Mouse (Mus musculus): ENCODE results near the gene Sema6c. TPM values are rescaled to one million over a fixed set of nuclear protein-coding genes. Genes with fewer than 3 reads are reported as not detected.
"Not testable (repeated sequence)": the region's sequence is repeated elsewhere in the genome, so short reads cannot be mapped to it uniquely, and the experiment has no call there.

Gene Sema6c
- 10 to 100 TPM in 1 of 2 experiments, 1 to 10 TPM in 1; 5.8 to 11.8 TPM for total RNA-seq (2021)
- long read RNA-seq, experiment 1, partial matches to known transcripts = 2 of 9 reads
- long read RNA-seq, experiment 1, other reads (novel, unspliced or antisense) = 6 of 9 reads
- long read RNA-seq, experiment 2, full-length matches to known transcripts = 2 of 12 reads
- long read RNA-seq, experiment 2, partial matches to known transcripts = 6 of 12 reads
- long read RNA-seq, experiment 2, other reads (novel, unspliced or antisense) = 4 of 12 reads

DNA sequence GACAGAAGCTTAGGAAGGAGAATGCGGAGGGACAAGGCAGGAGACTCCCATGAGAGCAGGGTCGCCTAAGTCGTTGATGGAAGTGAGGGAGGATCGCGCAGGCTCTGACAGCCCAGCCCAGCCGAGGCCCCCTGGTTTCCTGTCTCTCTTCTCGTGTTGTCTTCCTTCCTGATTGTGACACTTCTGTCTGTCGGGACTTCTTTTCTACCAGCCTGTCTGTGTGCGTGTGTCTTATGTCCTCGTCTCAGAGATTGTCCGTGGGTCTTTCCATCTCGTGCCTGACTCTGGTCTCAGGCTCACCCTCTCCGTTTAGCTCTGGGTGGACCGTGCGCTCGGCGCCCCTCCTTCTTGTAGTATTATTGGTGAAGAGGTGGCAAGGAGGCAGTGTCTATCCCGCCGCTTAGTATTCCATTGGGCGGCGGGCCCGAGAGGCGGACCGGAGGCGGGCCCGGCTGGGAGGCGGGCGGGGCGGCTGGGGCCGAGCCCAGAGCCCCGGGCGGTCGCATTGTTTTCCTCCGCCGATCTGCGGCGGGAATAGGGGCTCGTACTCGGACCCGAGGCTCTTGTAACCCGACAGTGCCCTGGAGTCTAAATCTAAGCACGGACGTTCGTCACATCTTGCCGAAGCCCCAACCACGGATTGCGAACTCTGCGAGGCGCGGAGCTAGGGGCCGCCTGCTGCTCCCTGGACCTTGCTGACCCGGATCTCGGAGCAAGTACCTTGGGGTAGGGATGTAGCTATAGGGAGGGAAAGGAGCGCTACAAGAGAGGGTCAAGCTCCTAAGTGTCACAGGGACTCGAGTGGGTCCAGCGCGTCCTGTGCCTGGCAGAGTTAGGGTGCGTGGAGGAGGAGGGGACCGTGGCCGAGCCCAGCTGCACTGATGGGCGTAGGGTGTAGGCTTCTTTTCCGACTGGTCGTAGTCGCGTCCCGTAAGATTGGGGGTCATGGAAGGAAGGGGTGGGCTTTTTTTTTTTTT lies at the start of gene Sema6c:
Gene Sema6c (plus strand): TSS at position 471 of the 977 bp plus-strand sequence.
- intact Hi-C loops (cut with DNase I) = no loop called here

GRCm38 (mm10) chr3:95110911-95111726 lies 49.1 kb upstream of the Sema6c start, which contains the start of gene Vps72:
Vps72 (plus strand) TSS chr3:95111022.
- intact Hi-C loops (cut with DNase I) = no loop called here
- peak; percentile 85 to 89 for DNase-seq

More for the DNA sequence above, at the start of gene Sema6c:
- peak; percentile 92 for DNase-seq

DNA sequence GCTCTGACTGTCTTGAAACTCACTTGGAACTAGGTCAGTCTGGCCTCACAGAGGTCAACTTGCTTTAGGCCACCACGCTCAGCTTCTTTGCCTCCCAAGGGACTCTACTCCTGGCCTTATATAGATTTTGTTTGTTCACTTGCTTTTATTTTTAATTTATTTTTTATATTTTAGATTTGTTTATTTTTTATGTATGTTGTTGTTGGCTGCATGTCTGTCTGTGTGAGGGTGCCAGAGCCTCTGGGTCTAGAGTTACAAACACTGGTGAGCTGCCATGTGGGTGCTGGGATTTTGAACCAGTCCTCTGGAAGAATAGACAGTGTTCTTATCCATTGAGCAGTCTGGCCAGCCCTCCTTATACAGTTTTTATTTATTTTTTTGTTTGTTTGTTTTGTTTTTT lies 47.5 kb upstream of the Sema6c start:
- DNase-seq = no peak
- intact Hi-C loops (cut with DNase I) = no loop called here

- no peak for DNase-seq
- intact Hi-C loops (cut with DNase I) = no loop called here
These were observed 42.5 kb upstream of the Sema6c start for GRCm38 (mm10) chr3:95117751-95118150.

DNA sequence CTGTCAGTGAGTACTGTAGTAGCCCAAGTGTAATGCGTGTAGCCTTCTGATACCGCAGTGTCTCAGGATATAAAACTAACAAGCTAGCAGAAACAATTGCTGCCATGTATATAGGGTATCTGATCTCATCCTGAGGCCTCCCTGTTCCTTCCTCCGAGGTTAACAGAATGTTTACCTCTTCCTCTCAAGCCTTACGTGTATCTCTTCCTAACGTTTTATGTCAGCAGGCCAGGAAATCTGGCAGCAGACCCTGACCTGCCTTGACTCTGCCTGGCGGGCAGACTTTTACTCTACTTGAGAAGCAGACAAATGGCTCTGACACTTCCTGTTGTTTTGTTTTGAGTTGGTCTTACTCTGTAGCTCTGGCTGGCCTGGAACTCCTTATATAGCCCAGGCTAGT lies 38.7 kb upstream of the Sema6c start:
- intact Hi-C loops (cut with DNase I) = no loop called here

DNA sequence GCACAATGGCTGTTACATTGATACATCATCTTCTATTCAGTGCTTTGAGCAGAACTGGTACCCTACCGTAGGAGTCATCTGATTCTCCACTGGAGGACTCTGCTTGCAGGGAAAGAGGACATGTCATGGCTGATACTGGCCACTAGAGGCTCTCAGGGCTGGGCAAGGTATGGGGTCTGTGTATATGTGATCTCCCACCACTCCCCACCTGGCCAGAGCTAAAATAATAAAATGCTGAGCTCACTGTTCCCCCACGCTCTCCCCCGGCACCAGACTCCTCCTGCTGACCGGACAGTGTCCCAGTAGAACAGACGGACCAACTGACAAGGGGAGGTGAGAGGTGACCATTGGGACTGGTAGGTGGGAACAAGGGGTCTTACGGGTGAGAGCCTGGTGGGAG lies 36.0 kb upstream of the Sema6c start, which contains the start of gene Tmod4:
Gene Tmod4 (plus strand): TSS at position 231 of the 400 bp plus-strand sequence.
- DNase-seq = no peak
- intact Hi-C loops (cut with DNase I) = no loop called here

More for the DNA sequence above, 38.7 kb upstream of the Sema6c start:
- no peak for DNase-seq

- DNase-seq = peak; percentile 57 to 75
- intact Hi-C loops (cut with DNase I) = no loop called here
These were observed 35.3 kb upstream of the Sema6c start for GRCm38 (mm10) chr3:95124972-95125371.

DNA sequence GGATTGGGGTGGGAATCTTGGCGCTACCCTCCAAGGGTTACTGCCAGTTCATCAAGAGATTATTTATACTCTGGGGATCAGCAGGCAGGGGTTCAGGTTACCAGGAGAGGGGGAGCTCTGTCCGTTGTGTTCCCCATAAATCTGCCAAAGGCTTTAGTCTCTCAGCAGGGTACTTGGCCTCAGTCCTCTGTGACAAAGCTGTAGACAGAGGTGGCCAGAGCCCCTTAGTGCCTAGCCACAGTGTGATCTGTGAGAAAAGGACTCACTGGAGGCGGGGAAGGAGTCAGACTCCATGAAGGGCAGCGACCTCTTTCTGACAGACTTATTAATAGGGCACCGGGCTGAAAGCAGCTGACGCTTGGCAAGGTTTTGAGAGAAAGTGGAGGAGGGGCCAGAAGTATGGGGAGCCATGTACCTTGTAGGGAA lies 31.0 kb upstream of the Sema6c start:
- intact Hi-C loops (cut with DNase I) = no loop called here
- DNase-seq = peak; percentile 37 to 68

DNA sequence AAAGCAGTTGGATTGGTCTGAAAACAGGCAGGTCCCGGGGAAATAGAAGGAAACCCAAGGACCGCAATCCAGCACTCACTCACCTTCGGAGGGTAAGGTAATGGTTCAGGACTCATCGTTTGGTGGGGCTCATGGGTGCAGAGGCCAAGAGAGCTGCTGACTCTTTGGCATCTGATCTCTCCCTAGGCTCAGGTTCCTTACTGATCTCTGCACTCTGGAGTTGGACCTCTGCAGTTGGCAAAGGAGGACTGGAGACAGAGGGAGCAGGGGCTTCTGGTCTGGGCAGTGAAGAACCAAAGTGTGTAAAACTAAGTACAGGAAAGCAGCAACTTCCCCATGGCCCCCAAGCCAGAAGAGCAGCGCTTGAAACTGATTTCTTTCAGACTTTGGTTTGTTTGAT lies 30.2 kb upstream of the Sema6c start:
- DNase-seq = no peak
- intact Hi-C loops (cut with DNase I) = no loop called here

GRCm38 (mm10) chr3:95132389-95132788 lies 27.9 kb upstream of the Sema6c start:
- DNase-seq; intact Hi-C loops (cut with DNase I): not testable (repeated sequence)

- intact Hi-C loops (cut with DNase I) = no loop called here
- no peak for DNase-seq
These were observed 27.1 kb upstream of the Sema6c start for GRCm38 (mm10) chr3:95133176-95133575.

DNA sequence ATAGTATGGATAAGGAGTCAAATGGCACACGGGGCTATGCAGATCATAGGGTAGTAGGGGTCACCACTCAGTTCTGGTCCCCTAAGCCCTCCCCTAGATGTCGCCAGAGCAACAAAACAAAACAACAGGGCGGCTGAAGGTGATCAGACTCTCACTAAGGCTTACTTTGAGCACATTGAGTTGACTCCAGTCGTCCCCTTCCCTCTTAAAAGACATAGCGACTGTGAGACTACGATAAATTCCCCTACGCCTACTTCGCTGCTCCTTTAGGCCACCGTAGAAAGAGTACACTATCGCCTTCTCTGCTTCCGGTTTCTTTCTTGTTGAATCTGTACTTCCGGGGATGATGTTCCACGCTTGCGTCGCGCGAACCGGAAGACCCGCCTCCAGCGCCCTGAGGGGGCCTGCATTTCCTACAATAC lies 26.6 kb upstream of the Sema6c start, which contains the start of the genes Scnm1 and Lysmd1:
Gene Scnm1 (minus strand): TSS at position 332 of the 422 bp plus-strand sequence.
Gene Lysmd1 (plus strand): TSS at position 409 of the 422 bp plus-strand sequence.
- intact Hi-C loops (cut with DNase I) = no loop called here

GRCm38 (mm10) chr3:95134133-95134532 lies 26.1 kb upstream of the Sema6c start:
- intact Hi-C loops (cut with DNase I); DNase-seq: not testable (repeated sequence)

More for the DNA sequence above, 26.6 kb upstream of the Sema6c start, which contains the start of the genes Scnm1 and Lysmd1:
- peak; percentile 89 for DNase-seq

- intact Hi-C loops (cut with DNase I) = no loop called here
- DNase-seq = peak; percentile 46 to 57
These were observed 25.2 kb upstream of the Sema6c start for GRCm38 (mm10) chr3:95135023-95135422.

DNA sequence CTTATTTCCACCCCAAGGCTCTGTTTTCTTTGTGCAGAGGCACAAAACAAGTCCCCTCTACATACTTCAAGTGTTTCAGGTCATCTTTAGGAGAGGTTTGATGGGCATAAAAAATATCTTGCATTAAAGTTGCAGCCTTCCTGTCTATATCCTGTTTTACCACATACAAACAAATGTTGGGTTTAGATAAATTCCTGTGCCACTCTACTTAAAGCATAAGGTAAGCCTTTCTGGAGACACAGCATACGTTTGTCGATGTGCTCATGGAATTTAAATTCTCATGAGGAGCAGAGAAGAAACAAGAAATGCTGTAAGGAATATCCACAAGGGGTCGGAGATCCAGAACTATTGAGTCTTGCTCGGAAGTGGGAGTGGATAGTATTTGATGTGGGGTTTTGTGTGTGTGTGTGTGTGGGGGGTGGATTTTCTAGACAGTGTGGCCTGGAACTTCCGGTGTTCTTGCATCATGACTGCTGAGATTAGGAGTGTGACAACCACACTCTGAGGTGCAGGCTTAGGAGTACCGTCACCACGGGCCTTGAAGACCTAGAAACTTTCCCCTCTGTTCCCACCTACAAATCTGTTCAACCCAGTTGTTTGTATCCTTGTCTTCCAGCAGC lies 24.7 kb upstream of the Sema6c start:
- intact Hi-C loops (cut with DNase I) = no loop called here
- no peak for DNase-seq

DNA sequence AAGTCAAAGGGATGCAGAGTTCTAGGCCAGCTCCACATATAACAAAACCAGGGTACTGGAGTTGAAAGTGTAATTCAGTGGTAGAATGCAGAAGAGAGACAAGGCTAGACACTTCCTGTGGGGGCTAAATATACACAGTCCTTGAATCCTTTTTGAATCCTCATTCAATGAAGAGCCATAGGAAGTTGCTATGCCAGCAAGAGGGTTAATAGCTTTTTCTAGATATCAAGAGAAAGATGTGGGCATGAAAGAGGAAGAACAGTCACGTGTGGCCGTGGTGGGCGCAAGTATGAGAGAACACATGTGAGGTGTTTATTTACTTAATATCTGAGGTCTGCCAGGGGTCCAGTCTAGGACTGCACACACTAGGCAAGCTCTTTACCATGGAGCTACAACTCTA lies 23.9 kb upstream of the Sema6c start:
- intact Hi-C loops (cut with DNase I) = no loop called here
- no peak for DNase-seq

DNA sequence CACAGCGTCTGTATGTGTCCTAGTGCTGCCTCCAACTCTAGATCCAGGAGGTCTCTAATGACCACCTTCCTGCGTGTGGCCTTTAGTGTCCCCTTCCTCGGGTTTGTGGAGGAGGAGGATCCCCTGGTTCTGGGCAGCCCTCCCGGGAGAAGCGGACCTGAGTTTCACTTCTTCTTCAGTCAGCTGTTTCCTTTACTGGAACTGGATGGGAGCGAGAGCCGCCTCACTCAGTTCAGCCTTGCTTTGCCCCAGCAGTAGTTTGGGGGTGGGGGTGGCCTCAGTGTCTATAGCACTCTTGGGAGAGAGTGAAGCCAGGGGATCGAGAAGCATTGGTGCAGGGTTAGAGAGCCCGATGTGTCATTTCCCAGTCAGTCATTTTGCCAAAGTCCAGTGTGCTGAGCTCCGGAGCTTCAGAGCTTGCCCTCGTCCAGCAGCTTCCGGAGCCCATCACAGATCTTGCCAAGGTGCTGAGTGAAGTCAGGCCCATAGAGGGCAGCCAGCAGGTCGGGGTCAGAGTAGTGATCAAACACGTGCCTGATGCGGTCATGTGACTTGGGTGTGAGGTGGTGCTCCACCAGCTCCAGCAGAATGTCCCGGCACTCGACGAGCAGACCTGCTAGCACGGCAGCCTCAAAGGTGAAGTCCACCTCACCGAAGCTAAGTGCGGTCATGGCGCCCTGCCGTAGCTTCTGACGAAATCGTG lies 20.5 kb upstream of the Sema6c start:
- intact Hi-C loops (cut with DNase I) = loop anchor here (5.0 kb wide), 1 partner anchor 78 kb away; the partner anchor contains the start of gene Gabpb2
- no peak for DNase-seq

- DNase-seq = no peak
- intact Hi-C loops (cut with DNase I) = loop anchor here (5.0 kb wide), 1 partner anchor 77 kb away; the partner anchor contains the start of gene Gabpb2
These were observed 20.0 kb upstream of the Sema6c start for GRCm38 (mm10) chr3:95140289-95140595.

GRCm38 (mm10) chr3:95140795-95141194 lies 19.5 kb upstream of the Sema6c start:
- DNase-seq = no peak
- intact Hi-C loops (cut with DNase I) = loop anchor here (5.0 kb wide), 1 partner anchor 77 kb away; the partner anchor contains the start of gene Gabpb2

Data from heart, postnatal 14 days (tissue).